Mouse (Mus musculus): ENCODE measurements around the gene Mis12.

- TF ChIP-seq EP300 (IDR thresholded peaks at IDR 0.05; ENCODE audit: low read depth in 1 of 2, low read length in 2 of 2): no peak
- no peak for TF ChIP-seq ELF1 (IDR thresholded peaks at IDR 0.05; ENCODE audit: low read depth, low read length)
- TF ChIP-seq POLR2A (IDR thresholded peaks at IDR 0.05; ENCODE audit: control insufficient read depth in 1 of 2, insufficient read depth in 1 of 2, low read depth in 1 of 2, low read length in 2 of 2, poor library complexity in 1 of 2): no peak
- TF ChIP-seq BHLHE40 (IDR thresholded peaks at IDR 0.05; ENCODE audit: borderline replicate concordance, low read depth, low read length): no peak
- TF ChIP-seq POLR2AphosphoS2 (IDR thresholded peaks at IDR 0.05; ENCODE audit: low read length): no peak
- TF ChIP-seq ZNF384 (IDR thresholded peaks at IDR 0.05; ENCODE audit: low read depth, low read length): no peak
- no peak for TF ChIP-seq GABPA (IDR thresholded peaks at IDR 0.05; ENCODE audit: low read depth, low read length)
These were observed 37.4 kb upstream of the Mis12 start for GRCm38 (mm10) chr11:70982030-70982429.

Data from MEL (cell line).